ENCODE assay signal across 12 mouse cellular contexts in genomic region chr4:134121571-134121970, GRCm38 (mm10). TPM values are rescaled to one million over a fixed set of nuclear protein-coding genes. Genes with fewer than 3 reads are reported as not detected.
DNase-seq lines count a peak whose midpoint lies in the region; ATAC-seq and TF ChIP-seq lines count a peak whose summit lies in the region.
"Had no signal": no experiment of that assay in that cellular context is flagged by ENCODE, and none has a peak within 500 bp of the region (broad histone marks: within the 10 kb centered on the region; RNA-seq: fewer than 3 reads in every experiment).

No protein-coding gene starts in this region.

- H3K4me3 ChIP-seq in gastrocnemius, adult 2 months: no peak overlapping the region
- H3K4me3 ChIP-seq: heart, embryonic 12.5 days; neural tube, embryonic 12.5 days had no signal

- TF ChIP-seq CTCF in gastrocnemius, adult 2 months (IDR thresholded peaks at IDR 0.05): no peak

- peak; percentile 14 for DNase-seq in gastrocnemius, adult 2 months
- no peak for DNase-seq in gastrocnemius, adult 18-20 months (ENCODE audit: low spot score)
- DNase-seq in testis, postnatal 10 days (ENCODE audit: low spot score): peak; percentile 34
- no peak for DNase-seq in testis, postnatal 14 days (ENCODE audit: low spot score)
- no peak for DNase-seq in cerebellum, postnatal 36 days
- DNase-seq in layer of hippocampus, adult 18-20 months (ENCODE audit: low spot score in 2 of 2): no peak
- DNase-seq in neural tube, embryonic 10.5 days (ENCODE audit: extremely low spot score, low spot score): no peak
- DNase-seq: kidney, adult 9 months had no signal

- intact Hi-C loops in gastrocnemius, adult 2 months (cut with DNase I): no loop called here

- ATAC-seq in neutrophil, adult 5-6 weeks (ENCODE audit: extremely low read depth, insufficient number of reproducible peaks, low FRiP score, poor library complexity, severe bottlenecking): peak; percentile 22; the same call in 1 of the 2 replicates
- ATAC-seq: lung, postnatal 0 days had no signal

- H3K27ac ChIP-seq in gastrocnemius, adult 2 months: no peak overlapping the region
- H3K27ac ChIP-seq: neural tube, embryonic 12.5 days had no signal

RNA-seq across cellular contexts. Expression of gene Sh3bgrl3, which starts 7.0 kb away (rescaled TPM):
- total RNA-seq in gastrocnemius, adult 2 months (2021): 10 to 100 TPM; 12.2 to 27.1 TPM
- 10 to 100 TPM; 14.1 to 19.8 TPM for total RNA-seq in gastrocnemius, adult 18-20 months (2021)
- total RNA-seq in neutrophil, adult 5-6 weeks (2017): 471 and 477 TPM in 2 replicates
- total RNA-seq in layer of hippocampus, adult 18-20 months (2021): 100 to 1,000 TPM; 250 to 270 TPM

RNA-seq across cellular contexts. Expression of gene Ubxn11, which starts 19.2 kb away (rescaled TPM):
- total RNA-seq in gastrocnemius, adult 2 months (2021): 1 to 10 TPM in 1 of 2 experiments, under 1 TPM in 1; 0.71 to 1.9 TPM
- total RNA-seq in gastrocnemius, adult 18-20 months (2021): 1 to 10 TPM; 1.3 to 1.6 TPM
- total RNA-seq in neutrophil, adult 5-6 weeks (2017): 15.0 and 22.1 TPM in 2 replicates
- 10 to 100 TPM; 33.5 TPM for total RNA-seq in layer of hippocampus, adult 18-20 months (2021)

RNA-seq across cellular contexts. Expression of gene Cd52, which starts 26.7 kb away (rescaled TPM):
- under 1 TPM in 1 of 2 experiments, not detected in 1; 0.71 TPM for total RNA-seq in gastrocnemius, adult 2 months (2021)
- total RNA-seq in gastrocnemius, adult 18-20 months (2021): under 1 TPM; 0.84 to 1.00 TPM
- total RNA-seq in neutrophil, adult 5-6 weeks (2017): 2,308 and 2,325 TPM in 2 replicates
- total RNA-seq in layer of hippocampus, adult 18-20 months (2021): 1 to 10 TPM in 1 of 2 experiments, under 1 TPM in 1; 0.74 to 1.9 TPM

Comparison
In these comparisons a context has a peak if more than half of its experiments do, and no peak if none do; other contexts are left out.
1. DNase-seq: peak in gastrocnemius, adult 2 months (single experiment) and testis, postnatal 10 days (single experiment); none in gastrocnemius, adult 18-20 months (single experiment), testis, postnatal 14 days (single experiment), cerebellum, postnatal 36 days (0 of 2), layer of hippocampus, adult 18-20 months (0 of 2) and neural tube, embryonic 10.5 days (single experiment).
2. RNA of gene Sh3bgrl3, which starts 7.0 kb away (total RNA-seq): 471 to 477 TPM in neutrophil, adult 5-6 weeks and 250 to 270 TPM in layer of hippocampus, adult 18-20 months; 12.2 to 27.1 TPM in gastrocnemius, adult 2 months and 14.1 to 19.8 TPM in gastrocnemius, adult 18-20 months; every median in the first group is over 4 times any median in the second.
3. RNA of gene Cd52, which starts 26.7 kb away (total RNA-seq): 2,308 to 2,325 TPM in neutrophil, adult 5-6 weeks; 0.74 to 1.9 TPM in layer of hippocampus, adult 18-20 months, 0.84 to 1.00 TPM in gastrocnemius, adult 18-20 months and 0.71 TPM in gastrocnemius, adult 2 months; every median in the first group is over 100 times any median in the second.